Mouse (Mus musculus): ENCODE measurements at regions not wholly inside any gene's neighbourhood (a gene's known extent, or its start where the extent isn't known, plus 50 kb on each side); places are given as distances from the start of the nearest gene placed in this dataset.

DNA sequence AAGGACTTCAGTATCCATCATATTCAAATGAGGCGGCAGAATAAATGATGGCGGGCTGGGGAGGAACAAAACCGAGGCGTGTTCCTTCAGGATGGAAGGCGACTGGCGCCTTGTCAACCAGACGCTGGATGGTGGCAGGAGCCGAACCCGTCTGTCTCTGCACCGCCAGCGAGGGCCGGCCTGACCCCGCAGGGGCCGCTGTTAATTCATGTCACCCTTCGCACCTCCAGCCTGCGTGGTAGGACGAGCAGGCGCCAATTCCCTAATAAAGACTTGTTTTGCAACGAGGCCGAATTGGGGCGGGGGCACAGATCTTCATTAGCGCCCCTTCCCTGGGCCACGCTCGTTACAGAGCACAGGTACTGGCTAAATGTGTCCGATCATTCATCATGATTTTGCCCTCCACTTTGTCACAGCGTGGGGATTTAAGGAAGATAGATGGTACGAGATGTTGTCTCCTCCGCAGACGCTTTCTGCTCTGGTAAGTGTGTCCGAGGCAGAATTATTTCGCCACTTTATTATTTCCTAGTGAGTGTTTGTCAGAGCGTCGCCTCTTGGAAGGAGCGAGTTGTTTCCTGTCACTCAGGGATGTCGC is 78.7 kb upstream of the Mvb12b start:
- Histone ChIP-seq H3K36me3 (replicated peaks; ENCODE audit: insufficient read depth, low read length) (no peaks in the 10 kb centered on the region), H3K9me3 (ENCODE audit: low read length) (no peaks in the 10 kb centered on the region), H3K9ac (replicated peaks) (no peak overlapping the region), H3K27ac (ENCODE audit: low read depth) (no peak overlapping the region), H3K4me1 (ENCODE audit: insufficient read depth) (no peaks in the 10 kb centered on the region), H3K27me3 (ENCODE audit: insufficient read depth, low read length) (0 out of 2 replicates have a peak, but pooled peaks cover 5% of the 10 kb centered on the region), H3K4me3 (ENCODE audit: low read depth, low read length) (no peak overlapping the region), H3K4me2 (ENCODE audit: low read depth, low read length) (peak overlapping the region; percentile 10; the same call in 1 of the 2 replicates)
- no peak for TF ChIP-seq CTCF (IDR thresholded peaks at IDR 0.05; ENCODE audit: low read depth)
- TF ChIP-seq EP300 (IDR thresholded peaks at IDR 0.05; ENCODE audit: low read depth) = no peak
- WGBS (ENCODE audit: insufficient replicate concordance) = 38% methylated on average over 35 of the region's 35 CpGs
- no peak for DNase-seq
- no peak for ATAC-seq

DNA sequence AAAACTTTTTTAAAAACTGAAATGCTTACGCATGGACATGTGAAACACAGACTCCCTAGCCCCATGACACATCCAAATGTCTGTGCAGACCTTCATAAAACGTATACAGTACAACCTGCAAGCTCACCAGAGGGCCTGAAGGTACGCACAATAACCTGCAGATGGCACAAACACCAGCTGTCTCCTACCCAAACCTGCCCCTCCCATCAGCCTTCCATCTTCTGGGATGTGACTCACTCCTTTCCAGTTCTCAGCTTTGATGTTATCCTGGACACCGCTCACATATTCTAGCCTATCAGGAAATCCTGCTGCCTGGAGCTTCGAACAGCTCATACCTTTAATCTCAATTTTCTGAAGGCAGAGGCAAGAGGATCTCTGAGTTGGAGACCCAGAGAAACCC is 76.3 kb upstream of the Mvb12b start:
- ATAC-seq = no peak
- H3K4me3 ChIP-seq (ENCODE audit: low read depth, low read length) = no peak overlapping the region
- no peak overlapping the region for H3K4me2 ChIP-seq (ENCODE audit: low read depth, low read length)
- DNase-seq = no peak
- H3K36me3 ChIP-seq (replicated peaks; ENCODE audit: insufficient read depth, low read length) = no peaks in the 10 kb centered on the region
- 0 out of 2 replicates have a peak, but pooled peaks cover 5% of the 10 kb centered on the region for H3K27me3 ChIP-seq (ENCODE audit: insufficient read depth, low read length)
- no peak overlapping the region for H3K27ac ChIP-seq (ENCODE audit: low read depth)
- H3K9me3 ChIP-seq (ENCODE audit: low read length) = no peaks in the 10 kb centered on the region
- TF ChIP-seq CTCF (IDR thresholded peaks at IDR 0.05; ENCODE audit: low read depth) (no peak), EP300 (IDR thresholded peaks at IDR 0.05; ENCODE audit: low read depth) (no peak)
- 72% methylated on average over 5 of the region's 5 CpGs for WGBS (ENCODE audit: insufficient replicate concordance)
- H3K4me1 ChIP-seq (ENCODE audit: insufficient read depth) = no peaks in the 10 kb centered on the region
- no peak overlapping the region for H3K9ac ChIP-seq (replicated peaks)

DNA sequence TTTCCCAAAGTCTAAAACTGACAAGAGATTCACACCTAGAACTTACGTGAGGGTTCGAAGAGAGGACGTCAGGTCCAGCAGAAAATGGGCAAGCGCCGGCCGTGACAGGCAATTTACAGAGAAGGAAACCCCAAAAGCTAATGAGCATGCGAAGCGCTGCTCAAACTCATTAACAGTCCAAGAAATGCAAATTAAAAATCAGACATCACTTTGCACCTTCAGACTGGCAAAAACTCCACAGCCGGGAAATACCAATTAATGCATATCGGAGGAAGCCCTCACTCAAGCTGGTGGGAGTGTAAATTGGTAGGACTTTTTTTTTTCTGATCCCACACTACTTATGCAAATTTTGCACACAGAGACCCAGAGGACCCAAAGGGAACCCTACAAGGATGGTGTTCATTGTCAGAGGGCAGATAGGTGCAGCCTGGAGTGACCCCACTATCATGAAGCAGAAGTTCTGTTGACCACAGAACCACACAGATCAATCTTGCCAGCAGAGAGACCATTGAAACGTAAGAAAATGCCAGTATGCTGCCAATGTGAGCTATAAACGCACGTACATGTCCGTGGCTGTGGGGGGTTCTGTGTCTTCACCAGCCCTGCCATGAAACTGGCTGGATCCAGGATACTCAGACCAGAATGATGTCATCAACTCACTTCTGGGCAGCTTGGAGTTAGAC is 74.8 kb upstream of the Mvb12b start:
- Histone ChIP-seq H3K4me2 (ENCODE audit: low read depth, low read length) (no peak overlapping the region), H3K36me3 (replicated peaks; ENCODE audit: insufficient read depth, low read length) (no peaks in the 10 kb centered on the region), H3K9ac (replicated peaks) (no peak overlapping the region), H3K9me3 (ENCODE audit: low read length) (no peaks in the 10 kb centered on the region), H3K4me3 (ENCODE audit: low read depth, low read length) (no peak overlapping the region), H3K27ac (ENCODE audit: low read depth) (no peak overlapping the region), H3K27me3 (ENCODE audit: insufficient read depth, low read length) (0 out of 2 replicates have a peak, but pooled peaks cover 3% of the 10 kb centered on the region), H3K4me1 (ENCODE audit: insufficient read depth) (no peaks in the 10 kb centered on the region)
- ATAC-seq (no peak), DNase-seq (no peak)
- no peak for TF ChIP-seq EP300 (IDR thresholded peaks at IDR 0.05; ENCODE audit: low read depth)
- no peak for TF ChIP-seq CTCF (IDR thresholded peaks at IDR 0.05; ENCODE audit: low read depth)
- 77% methylated on average over 14 of the region's 14 CpGs for WGBS (ENCODE audit: insufficient replicate concordance)

DNA sequence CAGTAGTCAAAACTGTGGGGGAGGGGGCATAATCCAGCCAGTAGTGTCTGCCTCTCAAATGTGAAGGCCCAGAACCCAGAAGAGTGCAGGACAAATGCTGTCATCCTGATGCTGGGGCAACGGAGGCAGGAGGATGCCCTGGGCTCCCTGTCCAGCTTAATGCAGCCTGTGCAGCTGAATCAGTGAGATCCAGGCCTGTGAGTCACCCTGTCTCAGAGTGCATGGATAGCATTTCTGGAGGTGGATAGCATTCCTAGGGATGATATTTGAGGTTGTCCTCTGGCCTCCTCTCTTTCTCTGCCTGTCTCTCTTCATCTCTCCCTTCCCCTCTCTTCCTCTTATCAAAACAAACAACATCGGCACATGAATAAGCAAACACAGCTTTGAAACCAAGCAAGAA is 73.8 kb upstream of the Mvb12b start:
- Histone ChIP-seq H3K4me2 (ENCODE audit: low read depth, low read length) (no peak overlapping the region), H3K36me3 (replicated peaks; ENCODE audit: insufficient read depth, low read length) (no peaks in the 10 kb centered on the region), H3K4me3 (ENCODE audit: low read depth, low read length) (no peak overlapping the region), H3K27ac (ENCODE audit: low read depth) (no peak overlapping the region), H3K9ac (replicated peaks) (no peak overlapping the region), H3K4me1 (ENCODE audit: insufficient read depth) (no peaks in the 10 kb centered on the region), H3K27me3 (ENCODE audit: insufficient read depth, low read length) (no peaks in the 10 kb centered on the region), H3K9me3 (ENCODE audit: low read length) (no peaks in the 10 kb centered on the region)
- TF ChIP-seq EP300 (IDR thresholded peaks at IDR 0.05; ENCODE audit: low read depth) = no peak
- no peak for TF ChIP-seq CTCF (IDR thresholded peaks at IDR 0.05; ENCODE audit: low read depth)
- 58% methylated on average over 2 of the region's 2 CpGs for WGBS (ENCODE audit: insufficient replicate concordance)
- no peak for DNase-seq
- no peak for ATAC-seq

DNA sequence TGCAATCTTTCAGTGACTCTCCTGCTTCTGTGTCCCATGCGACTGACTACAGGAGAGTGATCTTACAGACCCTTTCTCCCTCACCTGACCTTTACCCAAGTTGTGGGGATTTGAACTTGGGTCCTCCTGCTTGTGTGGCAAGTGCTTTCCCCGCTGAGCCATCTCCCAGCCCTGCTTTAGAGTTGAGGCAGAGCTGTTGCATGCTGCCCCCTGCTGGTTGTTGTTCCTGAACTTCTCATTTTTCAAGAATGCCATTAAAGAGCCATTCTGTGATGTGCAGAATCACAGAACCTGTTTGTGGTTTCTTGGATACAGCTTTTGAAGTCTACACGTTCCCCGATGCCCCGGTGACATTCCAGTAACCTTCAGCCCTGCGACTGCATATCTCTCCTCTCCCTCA is 70.0 kb upstream of the Mvb12b start:
- 62% methylated on average over 6 of the region's 6 CpGs for WGBS (ENCODE audit: insufficient replicate concordance)
- DNase-seq (peak; percentile 64), ATAC-seq (no peak)
- no peaks in the 10 kb centered on the region for H3K4me1 ChIP-seq (ENCODE audit: insufficient read depth)
- H3K4me3 ChIP-seq (ENCODE audit: low read depth, low read length) = no peak overlapping the region
- H3K9ac ChIP-seq (replicated peaks) = no peak overlapping the region
- no peaks in the 10 kb centered on the region for H3K27me3 ChIP-seq (ENCODE audit: insufficient read depth, low read length)
- TF ChIP-seq CTCF (IDR thresholded peaks at IDR 0.05; ENCODE audit: low read depth) (peak; percentile 76), EP300 (IDR thresholded peaks at IDR 0.05; ENCODE audit: low read depth) (no peak)
- no peaks in the 10 kb centered on the region for H3K9me3 ChIP-seq (ENCODE audit: low read length)
- H3K36me3 ChIP-seq (replicated peaks; ENCODE audit: insufficient read depth, low read length) = no peaks in the 10 kb centered on the region
- no peak overlapping the region for H3K4me2 ChIP-seq (ENCODE audit: low read depth, low read length)
- no peak overlapping the region for H3K27ac ChIP-seq (ENCODE audit: low read depth)

DNA sequence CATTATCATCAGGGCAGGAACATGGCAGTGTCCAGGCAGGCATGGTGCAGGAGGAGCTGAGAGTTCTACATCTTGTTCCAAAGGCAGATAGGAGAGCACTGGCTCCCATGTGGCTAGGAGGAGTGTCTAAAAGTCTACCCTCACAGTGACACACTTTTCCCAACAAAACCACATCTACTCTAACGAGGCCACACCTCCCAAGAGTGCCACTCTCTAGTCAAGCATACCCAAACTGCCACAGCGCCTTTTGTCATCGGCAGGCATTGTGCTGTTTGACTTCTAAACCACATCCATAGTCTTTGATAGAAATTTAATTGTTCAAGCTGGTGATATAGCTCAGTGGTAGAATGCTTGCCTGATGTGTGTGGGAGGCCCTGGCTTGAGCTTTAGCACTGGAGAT is 56.6 kb upstream of the Mvb12b start:
- no peak for ATAC-seq
- DNase-seq = no peak
- no peaks in the 10 kb centered on the region for H3K27me3 ChIP-seq (ENCODE audit: insufficient read depth, low read length)
- H3K9ac ChIP-seq (replicated peaks) = no peak overlapping the region
- H3K36me3 ChIP-seq (replicated peaks; ENCODE audit: insufficient read depth, low read length) = no peaks in the 10 kb centered on the region
- TF ChIP-seq CTCF (IDR thresholded peaks at IDR 0.05; ENCODE audit: low read depth) = no peak
- TF ChIP-seq EP300 (IDR thresholded peaks at IDR 0.05; ENCODE audit: low read depth) = no peak
- 58% methylated on average over 3 of the region's 3 CpGs for WGBS (ENCODE audit: insufficient replicate concordance)
- no peaks in the 10 kb centered on the region for H3K9me3 ChIP-seq (ENCODE audit: low read length)
- H3K4me2 ChIP-seq (ENCODE audit: low read depth, low read length) = no peak overlapping the region
- no peak overlapping the region for H3K27ac ChIP-seq (ENCODE audit: low read depth)
- H3K4me3 ChIP-seq (ENCODE audit: low read depth, low read length) = no peak overlapping the region
- no peaks in the 10 kb centered on the region for H3K4me1 ChIP-seq (ENCODE audit: insufficient read depth)
